Mouse (Mus musculus) olfactory bulb, adult 2 months (tissue): ENCODE measurements around the gene Med13l.

Source experiments
- CTCF ChIP-seq: fragments of 200-500 bp; IDR thresholded peaks from 2 replicates; pipeline ENCODE4 v1.5.1; 2012; ENCODE audit warnings: low read depth, mild to moderate bottlenecking, low read length, moderate library complexity; ENCODE audit not compliant: insufficient read depth
- POLR2A ChIP-seq: fragments of 200-500 bp; IDR thresholded peaks from 2 replicates; pipeline ENCODE4 v1.6.1; 2012; ENCODE audit warnings: mild to moderate bottlenecking, low read depth, low read length, moderate library complexity; ENCODE audit not compliant: insufficient read depth

GRCm38 (mm10) chr5:118721848-118722247, 161.4 kb downstream of the Med13l start:
- TF ChIP-seq CTCF (no peak), POLR2A (no peak)
